Mouse (Mus musculus) megakaryocyte, embryonic 14.5 days (primary cell): ENCODE measurements at regions not wholly inside any gene's neighbourhood (a gene's known extent, or its start where the extent isn't known, plus 50 kb on each side); places are given as distances from the start of the nearest gene placed in this dataset.

ENCODE experiments used
- H3K27me3 ChIP-seq: replicated peaks from 2 replicates; pipeline ENCODE3; 2012; ENCODE audit warnings: inconsistent platforms
- H3K36me3 ChIP-seq: replicated peaks from 2 replicates; pipeline ENCODE3; 2012; ENCODE audit warnings: low read length, inconsistent platforms, mixed read lengths
- H3K4me1 ChIP-seq: 2 replicates; pipeline ENCODE4 v1.6.1; 2012; ENCODE audit warnings: inconsistent platforms
- H3K4me3 ChIP-seq: replicated peaks from 2 replicates; pipeline ENCODE3; 2012; ENCODE audit warnings: moderate library complexity, mild to moderate bottlenecking, inconsistent platforms
- H3K9me3 ChIP-seq: 2 replicates; pipeline ENCODE4 v1.6.1; 2012; ENCODE audit warnings: inconsistent platforms
- FLI1 ChIP-seq: IDR thresholded peaks from 2 replicates; pipeline ENCODE4 v1.6.1; 2012; ENCODE audit warnings: low read length, inconsistent platforms, mixed read lengths
- GATA1 ChIP-seq: IDR thresholded peaks from 3 replicates; pipeline ENCODE4 v1.6.1; 2012; ENCODE audit warnings: mixed read lengths, low read length, inconsistent platforms, borderline replicate concordance

- peaks cover 10% of the 10 kb centered on the region for H3K4me1 ChIP-seq
- peaks cover 86% of the 10 kb centered on the region for H3K27me3 ChIP-seq
- no peak overlapping the region for H3K4me3 ChIP-seq
- H3K9me3 ChIP-seq, result no peaks in the 10 kb centered on the region
- H3K36me3 ChIP-seq, result no peaks in the 10 kb centered on the region
- no peak for TF ChIP-seq GATA1
- no peak for TF ChIP-seq FLI1
Observed at GRCm38 (mm10) chr8:10855696-10856095, 152.6 kb downstream of the Irs2 start.

GRCm38 (mm10) chr8:10855131-10855530, 153.1 kb downstream of the Irs2 start:
- peaks cover 10% of the 10 kb centered on the region for H3K4me1 ChIP-seq
- TF ChIP-seq FLI1 (no peak), GATA1 (no peak)

DNA sequence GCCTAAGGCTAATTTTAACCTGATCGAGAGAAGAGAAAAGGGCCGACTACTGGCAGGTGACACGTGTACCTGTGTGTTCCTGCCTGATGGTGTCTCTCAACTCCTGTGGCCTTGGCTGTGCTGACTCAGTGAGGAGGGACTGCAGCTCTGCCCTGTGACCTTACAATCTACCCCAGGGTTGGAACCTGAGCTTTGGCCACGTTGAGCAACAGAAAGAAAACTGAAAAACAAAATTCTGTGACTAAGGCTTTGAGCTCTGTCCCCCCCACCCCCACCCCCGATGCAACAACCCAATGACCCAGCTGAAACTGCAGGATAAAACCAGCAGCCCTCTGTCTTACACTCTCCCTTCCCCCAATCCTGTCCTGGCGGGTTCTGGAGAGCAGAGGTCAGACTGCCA, 153.7 kb downstream of the Irs2 start:
- H3K9me3 ChIP-seq, result no peaks in the 10 kb centered on the region
- no peak for TF ChIP-seq GATA1
- peaks cover 84% of the 10 kb centered on the region for H3K27me3 ChIP-seq
- H3K4me1 ChIP-seq, result peaks cover 10% of the 10 kb centered on the region
- no peaks in the 10 kb centered on the region for H3K36me3 ChIP-seq
- H3K4me3 ChIP-seq, result peak overlapping the region; percentile 42

More at GRCm38 (mm10) chr8:10855131-10855530, 153.1 kb downstream of the Irs2 start:
- Histone ChIP-seq H3K27me3 (peaks cover 83% of the 10 kb centered on the region), H3K9me3 (no peaks in the 10 kb centered on the region), H3K4me3 (no peak overlapping the region), H3K36me3 (no peaks in the 10 kb centered on the region)

DNA sequence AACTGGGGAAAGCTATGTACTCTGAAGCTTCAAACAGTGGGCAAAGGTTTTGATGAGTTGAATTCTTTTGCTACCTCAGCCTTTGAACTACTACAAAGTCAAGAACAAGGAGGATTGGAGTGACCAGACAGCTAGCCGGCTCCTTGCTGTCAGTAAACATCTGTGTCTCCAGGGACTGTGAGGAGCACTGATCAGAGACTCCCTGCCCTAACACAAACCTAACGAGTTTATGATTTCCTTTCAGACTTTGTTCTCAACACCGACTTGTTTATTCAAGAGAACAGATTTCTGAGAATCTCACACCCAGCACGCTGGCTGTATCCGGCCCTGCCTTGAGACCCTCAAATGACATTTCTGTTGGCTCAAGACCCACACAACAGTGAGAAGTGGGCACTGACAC, 154.4 kb downstream of the Irs2 start:
- H3K4me1 ChIP-seq, result peaks cover 10% of the 10 kb centered on the region
- no peaks in the 10 kb centered on the region for H3K36me3 ChIP-seq
- no peaks in the 10 kb centered on the region for H3K9me3 ChIP-seq
- no peak overlapping the region for H3K4me3 ChIP-seq
- TF ChIP-seq FLI1, result no peak
- no peak for TF ChIP-seq GATA1
- H3K27me3 ChIP-seq, result peaks cover 83% of the 10 kb centered on the region

GRCm38 (mm10) chr8:10849916-10850315, 158.3 kb downstream of the Irs2 start:
- H3K4me3 ChIP-seq, result no peak overlapping the region
- TF ChIP-seq FLI1, result no peak
- no peak for TF ChIP-seq GATA1
- peaks cover 23% of the 10 kb centered on the region for H3K4me1 ChIP-seq
- no peaks in the 10 kb centered on the region for H3K9me3 ChIP-seq
- H3K36me3 ChIP-seq, result no peaks in the 10 kb centered on the region
- H3K27me3 ChIP-seq, result peaks cover 86% of the 10 kb centered on the region

DNA sequence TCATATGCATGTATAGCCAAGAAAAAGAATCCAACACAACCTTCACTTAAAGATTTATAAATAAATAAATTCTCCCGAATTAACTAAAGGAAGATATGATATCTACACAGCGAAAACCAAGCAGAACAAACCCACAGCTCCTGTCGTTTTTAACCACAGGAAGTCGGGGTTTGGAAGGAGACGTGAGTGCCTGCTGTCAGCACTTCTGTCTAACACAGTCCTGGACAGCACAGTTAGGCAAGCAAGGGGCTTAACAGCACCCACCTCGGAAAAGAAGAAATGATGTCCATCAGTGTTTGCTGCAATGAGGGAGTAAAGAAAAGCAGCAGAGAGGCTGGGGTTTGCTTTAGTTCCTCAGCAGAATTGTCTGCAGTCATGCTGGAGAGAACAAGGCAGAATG, 162.7 kb downstream of the Irs2 start:
- peaks cover 79% of the 10 kb centered on the region for H3K27me3 ChIP-seq
- TF ChIP-seq FLI1, result no peak
- no peak for TF ChIP-seq GATA1
- H3K4me1 ChIP-seq, result peaks cover 22% of the 10 kb centered on the region
- peak overlapping the region; percentile 40 for H3K4me3 ChIP-seq
- H3K36me3 ChIP-seq, result no peaks in the 10 kb centered on the region
- peaks cover 8% of the 10 kb centered on the region; the same call in 1 of the 2 replicates for H3K9me3 ChIP-seq

GRCm38 (mm10) chr8:10840853-10841531, 167.3 kb downstream of the Irs2 start:
- TF ChIP-seq GATA1 (no peak), FLI1 (no peak)
- Histone ChIP-seq H3K27me3 (peaks cover 81% of the 10 kb centered on the region), H3K36me3 (no peaks in the 10 kb centered on the region), H3K9me3 (peaks cover 22% of the 10 kb centered on the region), H3K4me1 (peaks cover 25% of the 10 kb centered on the region), H3K4me3 (no peak overlapping the region)

- Histone ChIP-seq H3K36me3 (no peaks in the 10 kb centered on the region), H3K4me3 (no peak overlapping the region), H3K9me3 (peaks cover 22% of the 10 kb centered on the region), H3K27me3 (peaks cover 81% of the 10 kb centered on the region), H3K4me1 (peaks cover 26% of the 10 kb centered on the region)
- TF ChIP-seq GATA1, result no peak
- TF ChIP-seq FLI1, result no peak
Observed at GRCm38 (mm10) chr8:10840044-10840443, 168.2 kb downstream of the Irs2 start.

GRCm38 (mm10) chr8:10835054-10835453, 173.2 kb downstream of the Irs2 start:
- peaks cover 14% of the 10 kb centered on the region for H3K9me3 ChIP-seq
- peaks cover 48% of the 10 kb centered on the region for H3K4me1 ChIP-seq
- TF ChIP-seq FLI1 (no peak), GATA1 (no peak)
- H3K36me3 ChIP-seq, result no peaks in the 10 kb centered on the region
- H3K4me3 ChIP-seq, result peak overlapping the region; percentile 56
- peaks cover 83% of the 10 kb centered on the region for H3K27me3 ChIP-seq

DNA sequence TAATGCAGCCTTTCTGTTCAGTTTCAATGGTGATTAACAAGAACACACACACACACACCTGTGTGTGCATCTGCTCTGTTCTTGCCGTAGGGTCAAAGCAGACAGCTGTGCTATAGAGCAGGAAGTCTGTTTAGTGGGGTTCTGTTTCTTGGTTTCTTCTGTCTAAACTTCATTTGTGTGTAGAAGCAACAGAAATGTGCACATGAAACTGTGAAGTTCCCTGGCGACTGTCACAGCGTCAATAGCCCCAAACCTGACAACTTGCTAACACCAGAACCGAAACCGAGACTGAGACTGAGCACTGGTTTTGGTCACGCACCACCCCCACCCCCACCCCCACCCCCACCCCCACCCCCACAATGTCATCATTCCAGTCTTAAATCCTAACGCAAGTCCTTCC, 176.4 kb downstream of the Irs2 start:
- H3K27me3 ChIP-seq, result peaks cover 84% of the 10 kb centered on the region
- H3K9me3 ChIP-seq, result no peaks in the 10 kb centered on the region
- peaks cover 54% of the 10 kb centered on the region for H3K4me1 ChIP-seq
- H3K36me3 ChIP-seq, result no peaks in the 10 kb centered on the region
- H3K4me3 ChIP-seq, result no peak overlapping the region
- TF ChIP-seq FLI1, result no peak
- no peak for TF ChIP-seq GATA1
